Mouse (Mus musculus): Measurements from ENCODE around the gene Tradd. TPM values are rescaled to one million over a fixed set of nuclear protein-coding genes. Genes with fewer than 3 reads are reported as not detected.

Gene Tradd
- polyA plus RNA-seq, 1 experiment: 26.2 TPM

DNA sequence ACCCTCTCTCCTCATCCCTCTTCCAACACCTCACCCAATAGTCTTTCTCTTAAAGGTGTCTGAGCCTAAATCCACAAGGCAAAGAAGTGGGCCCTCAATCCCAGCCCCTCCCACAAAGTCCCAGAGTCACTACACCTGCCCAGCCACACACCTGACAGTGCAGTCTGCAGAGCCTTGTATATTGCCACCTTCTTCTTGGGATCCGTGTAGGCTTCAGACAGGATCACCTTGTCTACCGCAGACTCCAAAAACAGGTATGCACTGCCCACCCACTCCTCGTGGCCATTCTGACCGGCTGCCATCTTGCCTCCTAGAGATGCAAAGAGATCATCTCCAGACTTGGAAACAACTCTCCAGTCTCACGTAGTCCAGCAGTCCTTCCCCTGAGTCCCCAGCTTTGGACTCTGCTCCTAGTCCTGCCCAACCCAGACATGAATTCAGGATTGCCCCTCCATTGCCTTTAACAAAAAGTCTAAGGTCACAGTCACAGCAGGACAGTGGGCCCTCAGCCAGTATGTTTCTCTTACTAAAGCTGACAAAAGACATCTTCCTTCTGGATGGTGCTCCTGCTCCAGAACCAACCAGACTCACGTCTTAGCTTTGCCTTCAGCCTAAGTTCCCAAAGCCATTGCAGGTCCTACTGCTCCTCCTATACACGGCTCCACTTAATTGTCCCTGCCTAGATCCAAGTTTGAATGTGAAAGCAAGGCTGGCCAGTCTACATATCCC, 3.9 kb downstream of the Tradd start:
- no peak for TF ChIP-seq POLR2A (IDR thresholded peaks at IDR 0.05; ENCODE audit: borderline replicate concordance, low read depth, low read length)
- TF ChIP-seq CTCF (IDR thresholded peaks at IDR 0.05; ENCODE audit: low read depth, low read length): no peak
- H3K4me3 ChIP-seq (ENCODE audit: insufficient read depth, low read length): no peak overlapping the region
- peaks cover 28% of the 10 kb centered on the region for H3K4me1 ChIP-seq (ENCODE audit: control insufficient read depth, insufficient read depth, low read length)

GRCm38 (mm10) chr8:105259721-105260320, 4.6 kb downstream of the Tradd start:
- peak overlapping the region; percentile 55 for H3K4me3 ChIP-seq (ENCODE audit: insufficient read depth, low read length)
- TF ChIP-seq POLR2A (IDR thresholded peaks at IDR 0.05; ENCODE audit: borderline replicate concordance, low read depth, low read length) (no peak), CTCF (IDR thresholded peaks at IDR 0.05; ENCODE audit: low read depth, low read length) (peak; percentile 95)
- H3K4me1 ChIP-seq (ENCODE audit: control insufficient read depth, insufficient read depth, low read length): peaks cover 26% of the 10 kb centered on the region
- no peak overlapping the region for H3K27ac ChIP-seq (ENCODE audit: insufficient read depth, low read depth, low read length)

More for the DNA sequence above, 3.9 kb downstream of the Tradd start:
- no peak overlapping the region for H3K27ac ChIP-seq (ENCODE audit: insufficient read depth, low read depth, low read length)

DNA sequence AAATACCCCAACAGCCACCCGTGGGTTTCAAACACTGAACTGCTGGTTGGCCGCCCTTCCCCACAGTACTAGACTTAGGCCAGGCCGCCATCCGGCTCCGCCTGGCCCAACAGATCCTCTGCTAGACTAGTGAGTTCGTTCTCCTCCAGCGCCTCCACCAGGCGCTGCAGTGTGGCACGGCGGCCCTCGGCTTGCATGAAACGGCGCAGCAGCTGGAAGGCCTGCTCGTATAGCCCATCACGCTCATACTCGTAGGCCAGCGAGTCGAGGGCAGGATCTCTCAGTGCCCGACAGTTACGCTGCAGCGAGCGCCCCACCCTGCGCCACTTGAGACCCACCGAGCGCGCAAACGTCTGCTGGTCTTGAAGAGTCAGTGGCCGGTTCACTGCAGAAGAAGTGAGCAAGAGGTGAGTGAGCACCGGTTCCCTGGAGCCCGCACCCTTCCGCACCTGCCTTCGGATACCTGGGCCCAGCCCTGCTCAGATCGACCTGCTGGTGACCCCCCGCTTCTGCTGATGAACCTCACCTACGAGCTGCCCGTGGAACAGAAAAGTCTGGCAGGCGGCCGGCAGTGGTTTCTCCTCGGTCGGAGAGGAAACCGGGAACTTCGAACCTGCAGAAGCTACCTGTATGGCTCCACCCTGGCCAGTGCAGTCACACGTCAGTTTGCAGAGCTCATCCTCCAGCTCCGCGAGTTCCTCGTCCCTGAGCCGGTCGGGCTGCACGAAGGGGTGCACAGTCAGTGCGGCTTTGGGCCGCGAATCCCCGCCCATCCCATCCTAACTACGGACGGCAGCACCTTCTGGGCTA, 5.3 kb downstream of the Tradd start:
- Histone ChIP-seq H3K4me1 (ENCODE audit: control insufficient read depth, insufficient read depth, low read length) (peaks cover 26% of the 10 kb centered on the region), H3K4me3 (ENCODE audit: insufficient read depth, low read length) (peak overlapping the region; percentile 55)
- TF ChIP-seq CTCF (IDR thresholded peaks at IDR 0.05; ENCODE audit: low read depth, low read length) (no peak), POLR2A (IDR thresholded peaks at IDR 0.05; ENCODE audit: borderline replicate concordance, low read depth, low read length) (no peak)

DNA sequence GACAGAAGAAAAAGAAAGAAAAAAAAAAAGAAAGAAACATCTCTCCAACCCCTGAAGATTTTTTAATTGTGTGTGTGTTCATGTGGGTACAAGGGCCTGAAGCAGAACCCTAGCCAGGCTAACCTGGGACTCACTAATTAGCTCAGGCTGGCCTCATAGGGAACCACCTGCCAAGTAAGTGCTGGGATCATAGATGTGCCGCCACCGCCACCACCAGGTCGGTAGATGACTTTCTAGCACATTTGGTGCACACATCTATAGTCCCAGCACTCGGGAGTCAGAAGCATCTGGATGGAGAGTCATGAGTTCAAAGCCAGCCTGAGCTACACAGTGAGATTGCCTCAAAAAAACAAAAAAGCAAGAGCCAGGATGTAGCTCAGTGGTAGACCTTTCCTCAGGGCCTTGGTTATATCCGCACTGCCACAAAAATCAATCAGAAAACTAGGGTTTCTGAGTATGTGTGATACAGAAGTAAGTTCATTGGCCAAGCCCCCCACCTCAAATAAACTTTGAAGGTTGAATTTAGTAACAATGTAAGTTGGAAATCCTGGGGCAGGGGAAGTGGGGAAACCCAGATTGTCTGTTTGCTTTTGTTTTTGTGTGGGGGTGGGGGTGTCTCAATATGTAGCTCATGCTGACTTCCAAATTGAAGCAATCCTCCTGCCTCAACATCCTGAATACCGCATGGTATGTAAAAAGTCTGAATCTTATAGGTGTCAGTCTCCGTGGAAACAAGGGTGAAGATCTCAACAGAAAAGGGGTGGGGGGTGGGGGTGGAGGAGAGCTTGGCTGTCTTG, 6.9 kb downstream of the Tradd start:
- Histone ChIP-seq H3K27ac (ENCODE audit: insufficient read depth, low read depth, low read length) (no peak overlapping the region), H3K4me1 (ENCODE audit: control insufficient read depth, insufficient read depth, low read length) (peaks cover 20% of the 10 kb centered on the region)
- TF ChIP-seq POLR2A (IDR thresholded peaks at IDR 0.05; ENCODE audit: borderline replicate concordance, low read depth, low read length): no peak
- no peak for TF ChIP-seq CTCF (IDR thresholded peaks at IDR 0.05; ENCODE audit: low read depth, low read length)

More for the DNA sequence above, 5.3 kb downstream of the Tradd start:
- H3K27ac ChIP-seq (ENCODE audit: insufficient read depth, low read depth, low read length): no peak overlapping the region

GRCm38 (mm10) chr8:105254966-105255350, 9.5 kb downstream of the Tradd start, which contains the start of gene B3gnt9:
B3gnt9 (minus strand) TSS chr8:105255153.
- Histone ChIP-seq H3K27ac (ENCODE audit: insufficient read depth, low read depth, low read length) (no peak within 1 kb of the TSS), H3K4me3 (ENCODE audit: insufficient read depth, low read length) (peak within 1 kb of the TSS; percentile 67), H3K4me1 (ENCODE audit: control insufficient read depth, insufficient read depth, low read length) (peaks cover 3% of the 10 kb centered on the region)
- TF ChIP-seq CTCF (IDR thresholded peaks at IDR 0.05; ENCODE audit: low read depth, low read length) (no peak), POLR2A (IDR thresholded peaks at IDR 0.05; ENCODE audit: borderline replicate concordance, low read depth, low read length) (no peak)

More for the DNA sequence above, 6.9 kb downstream of the Tradd start:
- no peak overlapping the region for H3K4me3 ChIP-seq (ENCODE audit: insufficient read depth, low read length)

GRCm38 (mm10) chr8:105254152-105254965, 10.1 kb downstream of the Tradd start:
- H3K4me1 ChIP-seq (ENCODE audit: control insufficient read depth, insufficient read depth, low read length): peaks cover under 1% of the 10 kb centered on the region
- TF ChIP-seq CTCF (IDR thresholded peaks at IDR 0.05; ENCODE audit: low read depth, low read length) (peak; percentile 80), POLR2A (IDR thresholded peaks at IDR 0.05; ENCODE audit: borderline replicate concordance, low read depth, low read length) (no peak)
- H3K27ac ChIP-seq (ENCODE audit: insufficient read depth, low read depth, low read length): no peak overlapping the region
- peak overlapping the region; percentile 67 for H3K4me3 ChIP-seq (ENCODE audit: insufficient read depth, low read length)

GRCm38 (mm10) chr8:105253766-105254151, 10.7 kb downstream of the Tradd start:
- H3K27ac ChIP-seq (ENCODE audit: insufficient read depth, low read depth, low read length): no peak overlapping the region
- no peak for TF ChIP-seq CTCF (IDR thresholded peaks at IDR 0.05; ENCODE audit: low read depth, low read length)
- TF ChIP-seq POLR2A (IDR thresholded peaks at IDR 0.05; ENCODE audit: borderline replicate concordance, low read depth, low read length): no peak

GRCm38 (mm10) chr8:105252680-105253537, 11.5 kb downstream of the Tradd start:
- no peaks in the 10 kb centered on the region for H3K4me1 ChIP-seq (ENCODE audit: control insufficient read depth, insufficient read depth, low read length)
- no peak for TF ChIP-seq POLR2A (IDR thresholded peaks at IDR 0.05; ENCODE audit: borderline replicate concordance, low read depth, low read length)
- no peak for TF ChIP-seq CTCF (IDR thresholded peaks at IDR 0.05; ENCODE audit: low read depth, low read length)
- H3K4me3 ChIP-seq (ENCODE audit: insufficient read depth, low read length): no peak overlapping the region
- H3K27ac ChIP-seq (ENCODE audit: insufficient read depth, low read depth, low read length): no peak overlapping the region

More at GRCm38 (mm10) chr8:105253766-105254151, 10.7 kb downstream of the Tradd start:
- Histone ChIP-seq H3K4me3 (ENCODE audit: insufficient read depth, low read length) (no peak overlapping the region), H3K4me1 (ENCODE audit: control insufficient read depth, insufficient read depth, low read length) (no peaks in the 10 kb centered on the region)

All from bone marrow macrophage, adult 2 months (primary cell).